Mouse (Mus musculus): ENCODE measurements at regions not wholly inside any gene's neighbourhood (a gene's known extent, or its start where the extent isn't known, plus 50 kb on each side); places are given as distances from the start of the nearest gene placed in this dataset.

GRCm38 (mm10) chr7:115076781-115077180 is 333.3 kb downstream of the Insc start:
- DNase-seq, result no peak

- DNase-seq, result no peak
Observed at GRCm38 (mm10) chr7:115084711-115085380, 341.4 kb downstream of the Insc start.

GRCm38 (mm10) chr7:115086542-115087448 is 343.3 kb downstream of the Insc start:
- no peak for DNase-seq

GRCm38 (mm10) chr7:115092481-115093050 is 349.1 kb downstream of the Insc start:
- no peak for DNase-seq

GRCm38 (mm10) chr7:115106041-115106440 is 362.5 kb downstream of the Insc start:
- no peak for DNase-seq

- DNase-seq, result no peak
Observed at GRCm38 (mm10) chr7:115112282-115112681, 368.8 kb downstream of the Insc start.

- DNase-seq, result no peak
Observed at GRCm38 (mm10) chr7:115123283-115123682, 379.8 kb downstream of the Insc start.

GRCm38 (mm10) chr7:115129001-115129400 is 385.5 kb downstream of the Insc start:
- DNase-seq, result no peak

GRCm38 (mm10) chr7:115131259-115131969 is 387.9 kb downstream of the Insc start:
- DNase-seq, result no peak

- no peak for DNase-seq
Observed at GRCm38 (mm10) chr7:115131970-115132551, 388.6 kb downstream of the Insc start.

GRCm38 (mm10) chr7:115132595-115132994 is 389.1 kb downstream of the Insc start:
- DNase-seq, result no peak

GRCm38 (mm10) chr7:115134926-115135575 is 391.6 kb downstream of the Insc start:
- no peak for DNase-seq

GRCm38 (mm10) chr7:115140286-115140685 is 396.8 kb downstream of the Insc start:
- DNase-seq, result no peak

- DNase-seq, result no peak
Observed at GRCm38 (mm10) chr7:115142163-115142562, 398.7 kb downstream of the Insc start.

GRCm38 (mm10) chr7:115144947-115145346 is 401.5 kb downstream of the Insc start:
- no peak for DNase-seq

GRCm38 (mm10) chr7:115147352-115147977 is 404.0 kb downstream of the Insc start:
- no peak for DNase-seq

GRCm38 (mm10) chr7:115153291-115153690 is 409.8 kb downstream of the Insc start:
- no peak for DNase-seq

- DNase-seq, result no peak
Observed at GRCm38 (mm10) chr7:115153764-115154509, 410.4 kb downstream of the Insc start.

GRCm38 (mm10) chr7:115170023-115170422 is 426.5 kb downstream of the Insc start:
- DNase-seq, result no peak

- DNase-seq, result peak; percentile 13
Observed at GRCm38 (mm10) chr7:115170439-115170838, 426.9 kb downstream of the Insc start.

Data from adrenal gland, postnatal 10 days (tissue).